Mouse (Mus musculus) intestine, embryonic 14.5 days (tissue): ENCODE data around the gene Cd27. TPM values are rescaled to one million over a fixed set of nuclear protein-coding genes. Genes with fewer than 3 reads are reported as not detected.

ENCODE experiments used
- ATAC-seq: fragments of 200-750 bp; cut with Nextera tagmentation; replicated peaks from 2 replicates; pipeline ENCODE4 v1.8.0; 2017; ENCODE audit warnings: low read depth, moderate number of reproducible peaks, moderate TSS enrichment, moderate library complexity; ENCODE audit not compliant: low FRiP score, low TSS enrichment
- DNase-seq: peaks from one replicate; pipeline ENCODE4 v3.0.0-alpha.2; 2018; ENCODE audit warnings: low spot score
- H3K27ac ChIP-seq: fragments of 300-500 bp; sonication (generic); 2 replicates; pipeline ENCODE4 v1.5.1; 2014; ENCODE audit warnings: low read depth, mild to moderate bottlenecking, control low read depth
- H3K27me3 ChIP-seq: fragments of 300-500 bp; sonication (generic); replicated peaks from 2 replicates; pipeline ENCODE4 v1.6.1; 2014; ENCODE audit warnings: low read length, control low read depth; ENCODE audit not compliant: control insufficient read depth, insufficient read depth
- H3K36me3 ChIP-seq: fragments of 300-500 bp; sonication (generic); 2 replicates; pipeline ENCODE4 v1.6.1; 2014; ENCODE audit warnings: low read length, control low read depth; ENCODE audit not compliant: control insufficient read depth, insufficient read depth
- H3K4me1 ChIP-seq: fragments of 300-500 bp; sonication (generic); replicated peaks from 2 replicates; pipeline ENCODE4 v1.6.1; 2014; ENCODE audit warnings: low read length, control low read depth, mixed read lengths; ENCODE audit not compliant: control insufficient read depth, insufficient read depth
- H3K4me2 ChIP-seq: fragments of 300-500 bp; sonication (generic); 2 replicates; pipeline ENCODE4 v1.6.1; 2014; ENCODE audit warnings: low read length
- H3K4me3 ChIP-seq: fragments of 300-500 bp; sonication (generic); 2 replicates; pipeline ENCODE4 v1.5.1; 2014; ENCODE audit warnings: low read depth, low read length, control low read depth, mixed read lengths
- H3K9ac ChIP-seq: fragments of 300-500 bp; sonication (generic); 2 replicates; pipeline ENCODE4 v1.6.1; 2014; ENCODE audit warnings: mild to moderate bottlenecking, low read length
- H3K9me3 ChIP-seq: fragments of 300-500 bp; sonication (generic); 2 replicates; pipeline ENCODE4 v1.6.1; 2016; ENCODE audit warnings: low read length, control low read depth; ENCODE audit not compliant: control insufficient read depth
- WGBS: fragments of 180-500 bp; shearing (Covaris S2); extraction: QIAGEN DNeasy Blood & Tissue Kit; methylation state at CpG from one replicate; pipeline ENCODE4 v1.1.7; 2014; 5-methylcytosine and 5-hydroxymethylcytosine counted together
- polyA plus RNA-seq: library from polyadenylated mRNA; unstranded; fragments of >200 nt; fragmentation: Nextera tagmentation; extraction: Ambion mirVana; gene quantifications from 2 replicates; pipeline ENCODE4 v1.2.1, GENCODE M21; 2014

Cd27 gene
- polyA plus RNA-seq, 1 experiment from 2014 or later = 1.4 TPM

DNA sequence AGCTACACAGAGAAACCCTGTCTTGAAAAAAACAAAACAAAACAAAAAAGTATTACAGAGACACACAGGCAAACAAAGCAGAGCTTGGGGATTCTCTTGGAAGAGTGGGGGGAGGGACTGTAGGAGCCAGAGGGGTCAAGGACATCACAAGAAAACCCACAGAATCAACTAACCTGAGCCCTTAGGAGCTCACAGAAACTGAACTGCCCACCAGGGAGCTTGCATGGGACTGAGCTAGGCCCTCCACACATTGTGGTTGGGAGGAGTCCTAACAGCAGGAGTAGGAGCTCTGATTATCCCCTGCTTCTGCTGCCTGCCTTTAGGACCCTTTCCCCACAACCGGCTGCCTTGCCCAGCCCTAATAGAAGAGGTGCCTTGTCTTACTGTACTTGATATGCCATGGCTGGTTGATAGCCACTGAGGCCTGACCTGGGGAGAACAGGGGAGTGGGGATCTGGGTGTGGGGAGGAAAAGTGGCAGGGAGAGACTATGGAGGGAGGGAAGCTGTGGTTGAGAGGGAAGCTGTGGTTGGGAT, 41.2 kb downstream of the Cd27 start:
- 27% methylated on average over 1 of the region's 1 CpGs for WGBS
- no peak for DNase-seq
- Histone ChIP-seq H3K4me2 (no peak overlapping the region), H3K4me3 (no peak overlapping the region), H3K36me3 (peaks cover 20% of the 10 kb centered on the region), H3K9me3 (no peaks in the 10 kb centered on the region), H3K4me1 (peaks cover 8% of the 10 kb centered on the region; the same call in 1 of the 2 replicates), H3K27ac (no peak overlapping the region), H3K9ac (no peak overlapping the region), H3K27me3 (no peaks in the 10 kb centered on the region)
- ATAC-seq = no peak

- Histone ChIP-seq H3K4me1 (peaks cover 8% of the 10 kb centered on the region; the same call in 1 of the 2 replicates), H3K9ac (no peak overlapping the region), H3K27ac (no peak overlapping the region), H3K27me3 (no peaks in the 10 kb centered on the region), H3K4me2 (peak overlapping the region; percentile 13; the same call in 1 of the 2 replicates), H3K4me3 (no peak overlapping the region), H3K9me3 (no peaks in the 10 kb centered on the region), H3K36me3 (peaks cover 34% of the 10 kb centered on the region)
- ATAC-seq = no peak
- no peak for DNase-seq
- WGBS = 77% methylated on average over 6 of the region's 7 CpGs
Observed at GRCm38 (mm10) chr6:125193390-125193789, 43.4 kb downstream of the Cd27 start.

GRCm38 (mm10) chr6:125192841-125193240, 44.0 kb downstream of the Cd27 start:
- H3K4me1 ChIP-seq = peaks cover 8% of the 10 kb centered on the region; the same call in 1 of the 2 replicates
- DNase-seq (no peak), ATAC-seq (no peak)
- 36% methylated on average over 5 of the region's 5 CpGs for WGBS
- peak overlapping the region; percentile 77 for H3K9ac ChIP-seq
- H3K27ac ChIP-seq = peak overlapping the region; percentile 100
- no peaks in the 10 kb centered on the region for H3K9me3 ChIP-seq
- peak overlapping the region; percentile 95 for H3K4me2 ChIP-seq
- peaks cover 39% of the 10 kb centered on the region for H3K36me3 ChIP-seq
- peak overlapping the region; percentile 73 for H3K4me3 ChIP-seq
- H3K27me3 ChIP-seq = no peaks in the 10 kb centered on the region

- H3K27ac ChIP-seq = peak overlapping the region; percentile 100
- peak overlapping the region; percentile 77 for H3K9ac ChIP-seq
- under 1% methylated on average over 34 of the region's 34 CpGs for WGBS
- H3K4me1 ChIP-seq = peaks cover 8% of the 10 kb centered on the region; the same call in 1 of the 2 replicates
- DNase-seq (peak; percentile 94), ATAC-seq (peak; percentile 96)
- H3K27me3 ChIP-seq = no peaks in the 10 kb centered on the region
- peak overlapping the region; percentile 73 for H3K4me3 ChIP-seq
- H3K4me2 ChIP-seq = peak overlapping the region; percentile 95
- H3K9me3 ChIP-seq = no peaks in the 10 kb centered on the region
- H3K36me3 ChIP-seq = peaks cover 46% of the 10 kb centered on the region
Observed at GRCm38 (mm10) chr6:125192016-125192714, 44.6 kb downstream of the Cd27 start.

- ATAC-seq (peak; percentile 98), DNase-seq (peak; percentile 99)
- Histone ChIP-seq H3K4me1 (peaks cover 8% of the 10 kb centered on the region; the same call in 1 of the 2 replicates), H3K4me3 (peak within 1 kb of the TSS; percentile 73), H3K9ac (peak within 1 kb of the TSS; percentile 77), H3K36me3 (peaks cover 53% of the 10 kb centered on the region), H3K27me3 (no peaks in the 10 kb centered on the region), H3K4me2 (peak within 1 kb of the TSS; percentile 95), H3K27ac (peak within 1 kb of the TSS; percentile 100), H3K9me3 (no peaks in the 10 kb centered on the region)
- WGBS = 1% methylated on average over 54 of the region's 54 CpGs
Observed at GRCm38 (mm10) chr6:125191332-125192015, 45.3 kb downstream of the Cd27 start, which contains the start of the genes Ncapd2 and Mrpl51. Ncapd2 (minus strand) TSS chr6:125191701. Mrpl51 (plus strand) TSS chr6:125191801.

- no peak for DNase-seq
Observed at GRCm38 (mm10) chr6:125190816-125191215, 46.0 kb downstream of the Cd27 start.

DNA sequence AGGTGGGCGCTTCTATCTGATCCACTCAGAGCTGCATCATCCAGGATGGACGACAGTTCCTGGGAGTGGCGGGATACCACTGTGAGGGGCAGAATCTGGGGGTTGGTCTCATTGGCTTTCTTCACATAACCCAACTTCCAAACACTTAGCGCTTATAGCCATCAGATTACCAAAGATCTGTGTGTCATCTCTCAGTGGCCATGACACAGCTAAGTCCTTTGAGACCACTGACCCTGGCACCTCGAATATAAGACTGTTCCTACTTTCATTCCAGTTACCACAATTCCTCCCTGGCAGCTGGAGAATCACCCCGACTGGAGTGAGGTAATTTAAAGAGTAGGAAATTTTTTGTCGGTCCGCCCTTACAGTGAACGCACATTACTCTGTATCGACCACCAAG, 50.6 kb downstream of the Cd27 start:
- WGBS = 95% methylated on average over 10 of the region's 10 CpGs
- no peak overlapping the region for H3K4me2 ChIP-seq
- no peak overlapping the region for H3K4me3 ChIP-seq
- H3K27me3 ChIP-seq = no peaks in the 10 kb centered on the region
- DNase-seq = no peak
- H3K4me1 ChIP-seq = no peaks in the 10 kb centered on the region
- no peaks in the 10 kb centered on the region for H3K9me3 ChIP-seq
- peaks cover 85% of the 10 kb centered on the region for H3K36me3 ChIP-seq
- ATAC-seq = no peak
- no peak overlapping the region for H3K9ac ChIP-seq
- no peak overlapping the region for H3K27ac ChIP-seq

More at GRCm38 (mm10) chr6:125190816-125191215, 46.0 kb downstream of the Cd27 start:
- H3K9ac ChIP-seq = peak overlapping the region; percentile 77
- H3K4me3 ChIP-seq = peak overlapping the region; percentile 73
- H3K27ac ChIP-seq = peak overlapping the region; percentile 100
- ATAC-seq = no peak
- peaks cover 8% of the 10 kb centered on the region; the same call in 1 of the 2 replicates for H3K4me1 ChIP-seq
- H3K27me3 ChIP-seq = no peaks in the 10 kb centered on the region
- H3K9me3 ChIP-seq = no peaks in the 10 kb centered on the region
- H3K4me2 ChIP-seq = peak overlapping the region; percentile 55
- peaks cover 59% of the 10 kb centered on the region for H3K36me3 ChIP-seq
